Mouse (Mus musculus): Measurements from ENCODE around the gene Rab5a. TPM values are rescaled to one million over a fixed set of nuclear protein-coding genes. Genes with fewer than 3 reads are reported as not detected.

The Rab5a gene
- polyA plus RNA-seq, 1 experiment = 14.2 TPM

DNA sequence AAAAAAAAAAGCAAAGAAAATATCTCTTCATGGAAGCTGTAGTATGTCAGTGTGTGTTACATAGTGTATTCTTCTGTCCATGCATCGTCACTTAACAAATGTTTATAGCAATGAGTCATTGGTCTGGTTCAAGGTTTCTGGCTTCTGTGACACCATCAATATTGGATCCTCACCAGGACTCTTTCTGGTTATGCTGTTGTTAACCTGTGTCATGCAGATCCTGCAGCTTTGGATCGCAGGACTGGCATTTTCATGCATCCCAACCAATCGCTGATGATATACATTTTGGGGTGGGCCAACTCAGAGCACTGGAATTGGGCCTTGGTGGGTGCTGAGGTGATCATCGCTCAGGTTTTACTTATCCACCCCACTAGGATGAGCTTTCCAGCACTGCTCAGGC, 63.5 kb downstream of the Rab5a start:
- H3K27me3 ChIP-seq (replicated peaks; ENCODE audit: control insufficient read depth, insufficient read depth, low read length) = no peaks in the 10 kb centered on the region
- no peak overlapping the region for H3K27ac ChIP-seq (ENCODE audit: insufficient read depth, low read depth, low read length)
- DNase-seq = no peak
- no peaks in the 10 kb centered on the region for H3K4me1 ChIP-seq (ENCODE audit: control insufficient read depth, insufficient read depth, low read length)
- no peaks in the 10 kb centered on the region for H3K36me3 ChIP-seq (ENCODE audit: control insufficient read depth, insufficient read depth, low read length)
- TF ChIP-seq POLR2A (IDR thresholded peaks at IDR 0.05; ENCODE audit: low read depth, low read length) (no peak), CTCF (conservative IDR thresholded peaks at IDR 0.05; ENCODE audit: insufficient read depth, insufficient read length, low read depth, low read length) (no peak)
- 99% methylated on average over 4 of the region's 4 CpGs for WGBS
- H3K4me3 ChIP-seq (ENCODE audit: insufficient read depth, low read depth, low read length) = no peak overlapping the region

DNA sequence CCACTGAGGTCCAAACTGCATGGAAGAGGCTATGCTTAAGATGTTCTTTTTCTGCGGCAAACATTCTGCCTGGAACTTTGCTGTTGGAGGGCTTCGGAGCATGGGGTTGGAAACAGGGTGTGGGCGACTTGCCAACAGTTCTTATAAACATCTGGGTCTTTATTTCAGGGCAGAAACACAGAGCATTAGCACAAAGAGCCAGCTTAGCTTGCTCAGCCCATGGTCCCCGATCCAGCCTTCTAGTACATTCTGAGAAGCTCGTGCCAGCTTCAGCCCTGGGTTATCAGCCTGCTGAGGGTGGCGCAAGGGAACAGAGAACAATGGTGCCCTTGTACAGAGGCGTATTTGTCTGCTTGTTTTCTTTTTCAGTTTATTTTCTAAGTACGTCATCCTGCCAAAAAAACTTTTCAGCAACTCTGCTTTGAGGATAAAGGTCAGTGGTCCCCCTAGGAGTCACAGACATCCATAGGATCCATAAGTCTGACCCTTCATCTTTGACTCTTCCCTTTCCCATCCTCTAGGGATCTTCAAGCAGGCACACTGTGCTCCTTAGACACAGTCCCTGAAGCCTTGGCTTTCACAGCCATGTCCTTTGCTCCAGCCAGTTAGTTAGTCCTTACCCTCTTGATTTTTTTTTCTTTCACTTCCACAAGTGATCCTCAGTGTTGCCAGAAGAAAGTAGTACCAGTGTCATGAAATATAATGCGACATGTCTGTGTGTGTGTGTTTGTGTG, 64.7 kb downstream of the Rab5a start:
- H3K27ac ChIP-seq (ENCODE audit: insufficient read depth, low read depth, low read length) = no peak overlapping the region
- no peaks in the 10 kb centered on the region for H3K4me1 ChIP-seq (ENCODE audit: control insufficient read depth, insufficient read depth, low read length)
- H3K4me3 ChIP-seq (ENCODE audit: insufficient read depth, low read depth, low read length) = no peak overlapping the region
- no peaks in the 10 kb centered on the region for H3K27me3 ChIP-seq (replicated peaks; ENCODE audit: control insufficient read depth, insufficient read depth, low read length)
- no peaks in the 10 kb centered on the region for H3K36me3 ChIP-seq (ENCODE audit: control insufficient read depth, insufficient read depth, low read length)
- DNase-seq = no peak
- TF ChIP-seq POLR2A (IDR thresholded peaks at IDR 0.05; ENCODE audit: low read depth, low read length) = no peak
- TF ChIP-seq CTCF (conservative IDR thresholded peaks at IDR 0.05; ENCODE audit: insufficient read depth, insufficient read length, low read depth, low read length) = no peak
- 76% methylated on average over 9 of the region's 9 CpGs for WGBS

DNA sequence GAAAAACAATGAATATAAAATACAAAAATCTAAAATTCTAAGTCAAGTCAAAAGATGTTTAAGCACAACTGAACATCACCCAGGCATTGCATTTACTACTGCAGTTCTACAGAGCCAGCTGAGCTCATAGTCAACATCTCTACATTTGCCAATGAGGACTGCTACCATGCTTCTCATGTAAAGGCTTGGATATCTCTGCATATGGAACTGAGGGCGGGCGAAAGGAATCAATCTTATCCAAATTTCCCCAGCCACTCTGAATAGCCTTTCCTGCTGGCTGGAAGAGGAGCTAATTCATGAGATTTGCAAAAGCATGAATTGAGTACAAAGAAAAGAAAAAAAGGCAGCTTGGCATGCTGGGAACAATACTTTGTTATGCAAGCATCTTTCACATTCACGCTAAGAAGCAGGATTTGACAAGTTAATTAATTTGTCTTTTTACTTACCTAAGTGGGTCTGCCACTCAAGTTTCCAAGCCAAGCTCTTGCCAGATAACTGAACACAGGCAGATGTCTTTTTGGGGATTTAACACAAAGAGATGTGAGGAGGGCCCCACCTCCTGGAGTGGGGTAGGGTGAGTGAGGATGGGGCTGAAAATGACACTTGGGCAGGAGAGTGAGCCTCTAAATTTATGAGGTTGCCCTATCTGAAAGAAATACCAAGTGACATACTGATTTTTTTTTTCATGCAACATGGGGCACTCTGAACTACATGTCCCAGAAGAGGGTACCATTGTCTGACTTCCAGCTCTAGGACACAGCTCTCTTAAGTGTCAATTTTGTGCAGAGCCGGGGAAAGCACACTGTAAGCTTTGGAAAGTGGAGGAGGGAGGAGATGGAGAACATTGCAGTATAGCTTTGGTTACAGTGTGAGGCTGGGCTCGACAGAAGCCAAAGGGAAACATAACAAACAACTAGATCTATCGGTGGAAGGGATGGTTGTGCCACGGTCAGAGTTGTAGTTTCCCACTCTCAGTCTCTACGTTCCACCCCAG, 72.6 kb downstream of the Rab5a start:
- no peaks in the 10 kb centered on the region for H3K36me3 ChIP-seq (ENCODE audit: control insufficient read depth, insufficient read depth, low read length)
- no peaks in the 10 kb centered on the region for H3K4me1 ChIP-seq (ENCODE audit: control insufficient read depth, insufficient read depth, low read length)
- WGBS = 75% methylated on average over 8 of the region's 8 CpGs
- H3K27ac ChIP-seq (ENCODE audit: insufficient read depth, low read depth, low read length) = no peak overlapping the region
- no peaks in the 10 kb centered on the region for H3K27me3 ChIP-seq (replicated peaks; ENCODE audit: control insufficient read depth, insufficient read depth, low read length)
- TF ChIP-seq POLR2A (IDR thresholded peaks at IDR 0.05; ENCODE audit: low read depth, low read length) (no peak), CTCF (conservative IDR thresholded peaks at IDR 0.05; ENCODE audit: insufficient read depth, insufficient read length, low read depth, low read length) (no peak)
- no peak for DNase-seq
- no peak overlapping the region for H3K4me3 ChIP-seq (ENCODE audit: insufficient read depth, low read depth, low read length)

GRCm38 (mm10) chr17:53554088-53554487, 75.1 kb downstream of the Rab5a start:
- Histone ChIP-seq H3K4me3 (ENCODE audit: insufficient read depth, low read depth, low read length) (no peak overlapping the region), H3K36me3 (ENCODE audit: control insufficient read depth, insufficient read depth, low read length) (no peaks in the 10 kb centered on the region), H3K4me1 (ENCODE audit: control insufficient read depth, insufficient read depth, low read length) (no peaks in the 10 kb centered on the region), H3K27me3 (replicated peaks; ENCODE audit: control insufficient read depth, insufficient read depth, low read length) (no peaks in the 10 kb centered on the region), H3K27ac (ENCODE audit: insufficient read depth, low read depth, low read length) (no peak overlapping the region)
- TF ChIP-seq CTCF (conservative IDR thresholded peaks at IDR 0.05; ENCODE audit: insufficient read depth, insufficient read length, low read depth, low read length) = peak; percentile 56
- TF ChIP-seq POLR2A (IDR thresholded peaks at IDR 0.05; ENCODE audit: low read depth, low read length) = no peak
- DNase-seq = peak; percentile 32
- 63% methylated on average over 4 of the region's 4 CpGs for WGBS

DNA sequence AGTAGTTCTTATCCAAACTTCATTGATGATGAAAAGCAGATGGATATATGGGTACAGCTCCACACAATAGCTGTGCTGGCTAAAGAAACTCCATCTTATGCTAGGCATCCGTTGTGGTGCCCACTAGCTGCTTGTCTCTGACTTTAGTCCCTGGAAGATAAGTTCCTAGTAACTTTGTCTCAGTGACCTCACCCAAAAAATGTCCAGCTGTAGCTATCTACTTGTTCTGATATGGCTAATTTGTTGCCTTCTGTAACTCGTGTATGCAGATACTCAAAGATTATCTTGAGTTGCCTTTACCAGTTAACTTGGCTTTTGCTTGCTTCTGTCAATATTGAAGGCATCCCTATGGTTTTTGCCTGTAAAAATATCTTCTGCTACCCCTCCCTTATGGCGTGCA, 75.8 kb downstream of the Rab5a start:
- Histone ChIP-seq H3K4me1 (ENCODE audit: control insufficient read depth, insufficient read depth, low read length) (no peaks in the 10 kb centered on the region), H3K27ac (ENCODE audit: insufficient read depth, low read depth, low read length) (no peak overlapping the region), H3K4me3 (ENCODE audit: insufficient read depth, low read depth, low read length) (no peak overlapping the region), H3K36me3 (ENCODE audit: control insufficient read depth, insufficient read depth, low read length) (no peaks in the 10 kb centered on the region), H3K27me3 (replicated peaks; ENCODE audit: control insufficient read depth, insufficient read depth, low read length) (no peaks in the 10 kb centered on the region)
- TF ChIP-seq POLR2A (IDR thresholded peaks at IDR 0.05; ENCODE audit: low read depth, low read length) (no peak), CTCF (conservative IDR thresholded peaks at IDR 0.05; ENCODE audit: insufficient read depth, insufficient read length, low read depth, low read length) (no peak)
- no peak for DNase-seq
- WGBS = 88% methylated on average over 3 of the region's 3 CpGs

Other genes starting within 250 kb of the Rab5a start
- 0.03 TPM in 2 replicates for gene Efhb, start 15.9 kb upstream of the Rab5a start, polyA plus RNA-seq (2012; rRNA removed)
- gene Pp2d1, start 60.2 kb downstream of the Rab5a start, polyA plus RNA-seq (2012; rRNA removed) = not detected in 2 replicates
- 9.9 and 15.5 TPM in 2 replicates for gene Kat2b, start 87.6 kb downstream of the Rab5a start, polyA plus RNA-seq (2012; rRNA removed)
- 0.03 and 0.07 TPM in 2 replicates for gene Sgo1, start 210.1 kb downstream of the Rab5a start, polyA plus RNA-seq (2012; rRNA removed)

Measured in kidney, adult 2 months (tissue).